Mouse (Mus musculus): Measurements from ENCODE around the gene Med12l. TPM values are rescaled to one million over a fixed set of nuclear protein-coding genes. Genes with fewer than 3 reads are reported as not detected.

Gene Med12l
- total and polyA plus RNA-seq, 2 experiments = 1.4 TPM

DNA sequence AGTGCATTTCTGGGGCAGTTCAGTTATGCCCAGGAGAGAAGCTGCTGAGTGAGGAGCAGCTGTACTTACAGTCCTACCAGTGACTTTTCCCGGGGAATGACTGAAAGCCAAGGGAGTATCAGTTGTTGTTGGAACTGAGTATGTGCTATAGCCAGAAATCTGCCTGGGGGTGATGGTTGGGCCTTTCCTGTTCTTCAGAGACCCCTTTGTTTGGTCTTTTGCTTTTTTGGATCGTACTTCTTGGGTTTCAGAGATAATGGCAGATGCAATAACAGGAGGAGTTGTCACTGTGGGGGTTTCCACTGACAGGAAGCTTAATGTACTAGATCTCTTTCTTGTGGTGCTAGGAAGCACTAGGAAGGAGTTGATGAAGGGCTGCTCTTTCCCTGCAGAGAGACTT is 322.9 kb downstream of the Med12l start:
- H3K27me3 ChIP-seq (ENCODE audit: control insufficient read depth, insufficient read depth, low read length) = no peaks in the 10 kb centered on the region
- H3K9ac ChIP-seq (ENCODE audit: low read depth, low read length) = no peak overlapping the region
- no peak overlapping the region for H3K4me3 ChIP-seq (ENCODE audit: insufficient read depth, low read depth, low read length)
- WGBS = 93% methylated on average over 2 of the region's 2 CpGs
- no peaks in the 10 kb centered on the region for H3K4me1 ChIP-seq (ENCODE audit: control insufficient read depth, insufficient read depth, low read length)
- H3K27ac ChIP-seq (replicated peaks; ENCODE audit: insufficient read depth, low read depth, low read length) = no peak overlapping the region
- no peaks in the 10 kb centered on the region for H3K36me3 ChIP-seq (ENCODE audit: control insufficient read depth, insufficient read depth, low read length)
- no peaks in the 10 kb centered on the region for H3K79me2 ChIP-seq (ENCODE audit: control insufficient read depth, insufficient read depth, low read length)
- DNase-seq (ENCODE audit: extremely low read depth, low read depth, low spot score) = no peak
- TF ChIP-seq CTCF (IDR thresholded peaks at IDR 0.05; ENCODE audit: low read depth, low read length) = no peak
- no peak for TF ChIP-seq POLR2A (IDR thresholded peaks at IDR 0.05; ENCODE audit: extremely low read depth, insufficient read depth, low read length)

DNA sequence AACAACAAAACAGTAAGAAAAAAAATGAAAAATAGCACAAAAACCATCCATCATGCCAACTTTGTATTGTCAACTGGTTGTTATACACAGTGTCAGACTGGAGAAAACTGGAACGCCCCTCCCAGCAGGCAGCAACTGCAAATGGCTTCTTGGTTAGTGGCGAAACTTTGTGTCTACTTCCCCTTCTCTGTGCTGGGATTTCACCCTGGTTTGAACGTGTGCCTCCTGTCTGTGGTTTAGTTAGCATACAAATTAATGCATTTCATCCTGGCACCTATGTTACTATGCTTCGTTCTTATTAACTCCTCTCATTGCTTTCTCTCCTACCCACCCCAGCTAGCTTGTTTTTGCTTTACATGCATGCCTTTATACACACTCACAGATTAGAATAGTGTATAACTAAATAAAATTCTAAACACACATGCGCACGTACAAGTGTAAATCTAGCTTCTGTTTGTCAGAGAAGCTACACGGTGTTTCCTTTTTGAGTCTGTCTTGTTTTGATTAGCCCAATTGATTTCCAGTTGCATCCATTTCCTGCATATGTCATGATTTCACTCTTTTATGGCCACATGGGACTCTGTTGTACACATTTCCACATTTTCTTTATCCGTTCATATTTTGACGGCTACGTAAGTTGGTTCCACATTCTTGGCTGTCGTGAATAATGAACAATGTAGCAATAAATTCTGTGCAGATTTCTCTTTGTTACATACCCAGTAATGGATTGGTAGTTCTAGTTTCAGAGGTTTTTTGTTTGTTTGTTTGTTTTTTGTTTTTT is 336.2 kb downstream of the Med12l start:
- 75% methylated on average over 11 of the region's 11 CpGs for WGBS
- H3K36me3 ChIP-seq (ENCODE audit: control insufficient read depth, insufficient read depth, low read length) = no peaks in the 10 kb centered on the region
- no peak for DNase-seq (ENCODE audit: extremely low read depth, low read depth, low spot score)
- peaks cover 5% of the 10 kb centered on the region for H3K4me1 ChIP-seq (ENCODE audit: control insufficient read depth, insufficient read depth, low read length)
- H3K27ac ChIP-seq (replicated peaks; ENCODE audit: insufficient read depth, low read depth, low read length) = no peak overlapping the region
- no peaks in the 10 kb centered on the region for H3K27me3 ChIP-seq (ENCODE audit: control insufficient read depth, insufficient read depth, low read length)
- H3K4me3 ChIP-seq (ENCODE audit: insufficient read depth, low read depth, low read length) = no peak overlapping the region
- H3K79me2 ChIP-seq (ENCODE audit: control insufficient read depth, insufficient read depth, low read length) = no peaks in the 10 kb centered on the region
- H3K9ac ChIP-seq (ENCODE audit: low read depth, low read length) = no peak overlapping the region
- TF ChIP-seq CTCF (IDR thresholded peaks at IDR 0.05; ENCODE audit: low read depth, low read length) = no peak
- no peak for TF ChIP-seq POLR2A (IDR thresholded peaks at IDR 0.05; ENCODE audit: extremely low read depth, insufficient read depth, low read length)

DNA sequence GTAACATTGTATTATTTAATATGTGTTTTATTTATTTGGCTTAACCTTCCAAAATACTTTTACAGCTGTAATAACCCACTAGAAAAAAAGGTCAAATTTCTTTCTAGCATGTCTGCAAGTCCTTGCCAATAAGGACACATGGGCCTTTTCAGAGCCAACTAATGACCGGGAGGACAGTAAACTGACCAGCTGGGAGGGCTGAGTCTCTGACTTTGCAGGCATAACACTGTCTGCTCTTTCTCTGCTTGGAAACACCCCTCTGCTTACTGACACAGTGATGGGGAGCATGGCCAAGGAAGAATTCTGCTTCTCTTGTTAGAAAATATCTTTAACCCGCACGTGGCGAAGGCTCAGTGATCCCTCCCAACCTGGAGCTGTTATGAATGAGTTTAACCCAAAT is 337.4 kb downstream of the Med12l start:
- H3K79me2 ChIP-seq (ENCODE audit: control insufficient read depth, insufficient read depth, low read length) = no peaks in the 10 kb centered on the region
- peak; percentile 52 for DNase-seq (ENCODE audit: extremely low read depth, low read depth, low spot score)
- H3K27ac ChIP-seq (replicated peaks; ENCODE audit: insufficient read depth, low read depth, low read length) = no peak overlapping the region
- no peak overlapping the region for H3K4me3 ChIP-seq (ENCODE audit: insufficient read depth, low read depth, low read length)
- WGBS = 73% methylated on average over 4 of the region's 4 CpGs
- H3K9ac ChIP-seq (ENCODE audit: low read depth, low read length) = no peak overlapping the region
- peaks cover 5% of the 10 kb centered on the region for H3K4me1 ChIP-seq (ENCODE audit: control insufficient read depth, insufficient read depth, low read length)
- H3K27me3 ChIP-seq (ENCODE audit: control insufficient read depth, insufficient read depth, low read length) = no peaks in the 10 kb centered on the region
- TF ChIP-seq POLR2A (IDR thresholded peaks at IDR 0.05; ENCODE audit: extremely low read depth, insufficient read depth, low read length) (no peak), CTCF (IDR thresholded peaks at IDR 0.05; ENCODE audit: low read depth, low read length) (no peak)
- H3K36me3 ChIP-seq (ENCODE audit: control insufficient read depth, insufficient read depth, low read length) = no peaks in the 10 kb centered on the region

DNA sequence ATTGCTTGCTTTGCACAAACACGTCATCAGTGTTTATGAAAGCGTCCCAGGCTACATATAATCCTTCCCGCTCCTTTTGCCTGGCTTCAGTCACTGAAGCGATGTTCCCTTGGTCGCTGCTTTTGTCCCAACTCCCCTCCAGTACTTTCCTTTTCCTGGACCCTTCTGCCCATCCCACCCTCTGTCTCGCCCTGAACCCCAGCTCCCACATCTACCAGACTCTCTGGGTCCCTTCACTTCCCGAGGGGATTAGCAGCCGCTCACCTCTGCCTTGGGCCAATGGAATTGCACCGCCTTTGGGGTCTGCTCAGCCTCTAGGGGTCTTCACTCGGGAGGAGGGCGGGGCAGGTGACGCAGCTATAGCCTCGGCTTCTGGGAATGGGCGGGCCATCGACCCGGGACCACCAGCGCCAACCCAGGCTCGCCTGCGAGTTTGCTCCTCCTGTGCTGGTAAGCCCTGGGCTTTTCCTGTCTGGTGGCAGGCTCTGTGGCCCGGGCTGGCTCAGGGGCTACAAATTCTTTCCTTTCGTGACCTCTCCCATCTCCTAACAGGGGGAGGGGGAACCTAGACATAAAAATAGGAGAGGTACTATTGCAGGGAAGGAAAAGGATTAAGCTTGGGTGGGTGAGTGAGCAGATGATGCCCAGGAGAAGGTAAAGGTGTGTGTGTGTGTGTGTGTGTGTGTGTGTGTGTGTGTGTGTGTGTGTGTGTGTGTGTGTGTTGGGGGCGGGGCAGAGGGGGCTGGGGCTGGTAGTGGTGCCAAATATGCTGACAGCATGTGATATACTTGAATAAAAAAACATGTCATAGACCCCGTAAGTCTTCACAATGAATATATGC is 338.7 kb downstream of the Med12l start, which contains the start of gene Igsf10:
Gene Igsf10 (minus strand): TSS at position 330 of the 841 bp plus-strand sequence.
- TF ChIP-seq POLR2A (IDR thresholded peaks at IDR 0.05; ENCODE audit: extremely low read depth, insufficient read depth, low read length) (no peak), CTCF (IDR thresholded peaks at IDR 0.05; ENCODE audit: low read depth, low read length) (no peak)
- H3K27ac ChIP-seq (replicated peaks; ENCODE audit: insufficient read depth, low read depth, low read length) = no peak within 1 kb of the TSS

DNA sequence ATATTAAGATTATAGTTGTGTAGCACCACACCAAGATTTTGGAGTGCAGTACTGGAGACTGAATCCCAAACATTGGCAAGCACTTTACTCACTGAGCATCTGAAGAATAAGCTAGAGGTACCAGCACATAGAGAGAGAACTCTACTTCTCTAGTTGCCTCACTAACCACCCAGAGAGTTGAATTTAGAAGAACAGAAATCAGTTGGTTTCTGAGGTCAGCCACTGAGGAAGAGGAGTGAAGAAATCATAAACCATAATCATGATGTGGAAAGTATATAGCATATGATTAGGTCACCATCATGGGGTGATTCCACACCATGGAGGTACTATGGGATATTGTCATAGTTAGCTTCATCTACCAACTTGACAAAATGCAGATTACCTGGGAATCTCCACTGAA is 346.1 kb downstream of the Med12l start:
- no peak overlapping the region for H3K9ac ChIP-seq (ENCODE audit: low read depth, low read length)
- H3K36me3 ChIP-seq (ENCODE audit: control insufficient read depth, insufficient read depth, low read length) = no peaks in the 10 kb centered on the region
- no peaks in the 10 kb centered on the region for H3K79me2 ChIP-seq (ENCODE audit: control insufficient read depth, insufficient read depth, low read length)
- TF ChIP-seq POLR2A (IDR thresholded peaks at IDR 0.05; ENCODE audit: extremely low read depth, insufficient read depth, low read length) (no peak), CTCF (IDR thresholded peaks at IDR 0.05; ENCODE audit: low read depth, low read length) (no peak)
- no peak for DNase-seq (ENCODE audit: extremely low read depth, low read depth, low spot score)
- no peak overlapping the region for H3K4me3 ChIP-seq (ENCODE audit: insufficient read depth, low read depth, low read length)
- H3K4me1 ChIP-seq (ENCODE audit: control insufficient read depth, insufficient read depth, low read length) = no peaks in the 10 kb centered on the region
- no peak overlapping the region for H3K27ac ChIP-seq (replicated peaks; ENCODE audit: insufficient read depth, low read depth, low read length)
- H3K27me3 ChIP-seq (ENCODE audit: control insufficient read depth, insufficient read depth, low read length) = no peaks in the 10 kb centered on the region

More for the DNA sequence above, 338.7 kb downstream of the Med12l start, which contains the start of gene Igsf10:
- WGBS = 6% methylated on average over 23 of the region's 23 CpGs
- Histone ChIP-seq H3K9ac (ENCODE audit: low read depth, low read length) (peak within 1 kb of the TSS; percentile 37), H3K36me3 (ENCODE audit: control insufficient read depth, insufficient read depth, low read length) (no peaks in the 10 kb centered on the region), H3K4me1 (ENCODE audit: control insufficient read depth, insufficient read depth, low read length) (peaks cover 5% of the 10 kb centered on the region), H3K4me3 (ENCODE audit: insufficient read depth, low read depth, low read length) (peak within 1 kb of the TSS; percentile 66), H3K79me2 (ENCODE audit: control insufficient read depth, insufficient read depth, low read length) (no peaks in the 10 kb centered on the region), H3K27me3 (ENCODE audit: control insufficient read depth, insufficient read depth, low read length) (no peaks in the 10 kb centered on the region)
- DNase-seq (ENCODE audit: extremely low read depth, low read depth, low spot score) = no peak

All from liver, adult 2 months (tissue).